Mouse (Mus musculus) kidney, embryonic 14.5 days (tissue): Measurements from ENCODE around the gene Gabbr2. TPM values are rescaled to one million over a fixed set of nuclear protein-coding genes. Genes with fewer than 3 reads are reported as not detected.
A peak's percentile ranks its signal among the peaks of the same experiment; 100 is the strongest.

Experiments
- ATAC-seq: fragments of 200-750 bp; cut with Nextera tagmentation; 2 replicates; pipeline ENCODE4 v1.8.0; 2017; ENCODE audit warnings: moderate number of reproducible peaks, mild to moderate bottlenecking, moderate TSS enrichment, moderate library complexity; ENCODE audit not compliant: low FRiP score, low TSS enrichment
- H3K27ac ChIP-seq: fragments of 300-500 bp; sonication (generic); 2 replicates; pipeline ENCODE4 v1.5.1; 2014; ENCODE audit warnings: low read depth, mild to moderate bottlenecking, low read length, moderate library complexity, mixed read lengths
- H3K27me3 ChIP-seq: fragments of 300-500 bp; sonication (generic); 2 replicates; pipeline ENCODE4 v1.6.1; 2014; ENCODE audit warnings: mild to moderate bottlenecking, low read length; ENCODE audit not compliant: control insufficient read depth, insufficient read depth
- H3K36me3 ChIP-seq: fragments of 300-500 bp; sonication (generic); 2 replicates; pipeline ENCODE4 v1.6.1; 2014; ENCODE audit warnings: low read length, mixed read lengths; ENCODE audit not compliant: control insufficient read depth, insufficient read depth
- H3K4me1 ChIP-seq: fragments of 300-500 bp; sonication (generic); 2 replicates; pipeline ENCODE4 v1.6.1; 2014; ENCODE audit warnings: low read length, mixed read lengths; ENCODE audit not compliant: control insufficient read depth, insufficient read depth
- H3K4me2 ChIP-seq: fragments of 300-500 bp; sonication (generic); replicated peaks from 2 replicates; pipeline ENCODE4 v1.6.1; 2014; ENCODE audit warnings: low read depth, mild to moderate bottlenecking, low read length
- H3K4me3 ChIP-seq: fragments of 300-500 bp; sonication (generic); 2 replicates; pipeline ENCODE4 v1.5.1; 2014; ENCODE audit warnings: mild to moderate bottlenecking, low read length
- H3K9ac ChIP-seq: fragments of 300-500 bp; sonication (generic); 2 replicates; pipeline ENCODE4 v1.6.1; 2014; ENCODE audit warnings: low read depth, mild to moderate bottlenecking, low read length, moderate library complexity
- H3K9me3 ChIP-seq: fragments of 300-500 bp; sonication (generic); 2 replicates; pipeline ENCODE4 v1.6.1; 2016; ENCODE audit warnings: low read length; ENCODE audit not compliant: control insufficient read depth
- WGBS: fragments of 180-500 bp; shearing (Covaris S2); extraction: QIAGEN DNeasy Blood & Tissue Kit; methylation state at CpG from one replicate; pipeline ENCODE4 v1.1.7; 2014; 5-methylcytosine and 5-hydroxymethylcytosine counted together
- polyA plus RNA-seq: library from polyadenylated mRNA; unstranded; fragments of >200 nt; fragmentation: Nextera tagmentation; extraction: Ambion mirVana; gene quantifications from 2 replicates; pipeline ENCODE4 v1.2.1, GENCODE M21; 2014

Gene Gabbr2
- polyA plus RNA-seq, result 0.06 and 0.43 TPM in 2 replicates

GRCm38 (mm10) chr4:46991016-46991958 is at the start of gene Gabbr2:
Gene Gabbr2, minus strand, starts transcription at chr4:46991873.
- H3K9ac ChIP-seq, result peak within 1 kb of the TSS; percentile 12; the same call in 1 of the 2 replicates
- under 1% methylated on average over 61 of the region's 134 CpGs for WGBS

DNA sequence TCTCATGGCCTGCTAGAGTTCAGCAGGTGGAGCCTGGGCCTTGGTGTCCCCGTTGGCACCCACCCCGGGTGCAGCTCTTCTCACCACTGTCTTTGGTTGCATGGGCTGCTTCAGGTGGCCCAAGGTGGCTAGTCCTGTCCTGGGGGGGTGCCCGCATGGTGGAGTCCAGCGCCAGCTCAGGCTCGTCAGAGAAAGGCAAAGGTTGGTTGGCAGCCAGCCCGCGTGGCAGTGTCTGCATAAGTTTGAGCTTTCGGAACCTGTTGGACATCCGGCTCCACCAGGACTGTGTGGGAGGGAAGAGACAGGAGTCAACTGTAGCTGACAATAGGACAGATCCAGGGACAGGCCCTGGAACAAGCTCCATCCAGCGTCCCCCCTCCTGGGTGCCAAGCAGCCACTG is 47.9 kb upstream of the Gabbr2 start:
- ATAC-seq, result no peak
- no peaks in the 10 kb centered on the region for H3K27me3 ChIP-seq
- peaks cover 21% of the 10 kb centered on the region for H3K36me3 ChIP-seq

More at GRCm38 (mm10) chr4:46991016-46991958, at the start of gene Gabbr2:
- no peak within 1 kb of the TSS for H3K27ac ChIP-seq
- H3K36me3 ChIP-seq, result no peaks in the 10 kb centered on the region
- H3K4me3 ChIP-seq, result peak within 1 kb of the TSS; percentile 43
- 0 out of 2 replicates have a peak, but pooled peaks have one; percentile 28 for ATAC-seq
- H3K4me2 ChIP-seq, result peak within 1 kb of the TSS; percentile 95
- H3K9me3 ChIP-seq, result no peaks in the 10 kb centered on the region
- no peaks in the 10 kb centered on the region for H3K4me1 ChIP-seq
- peaks cover 58% of the 10 kb centered on the region for H3K27me3 ChIP-seq

DNA sequence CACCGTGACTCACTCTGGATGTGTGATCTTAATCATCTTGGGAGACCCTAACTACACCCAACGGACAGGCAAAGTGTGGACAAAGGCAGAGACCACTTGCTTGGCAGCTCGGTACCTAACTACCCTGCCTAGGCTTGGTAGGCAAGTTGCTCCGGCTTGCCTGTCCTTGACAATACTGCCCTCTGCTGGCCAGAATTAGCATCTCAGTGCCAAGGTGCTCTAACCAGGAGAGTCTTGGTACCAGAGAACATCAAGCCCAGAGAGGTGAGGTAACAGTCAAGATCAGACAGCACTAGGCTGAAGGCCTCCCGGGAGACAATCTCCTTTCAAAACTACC is 45.6 kb upstream of the Gabbr2 start:
- Histone ChIP-seq H3K4me1 (peaks cover 16% of the 10 kb centered on the region; the same call in 1 of the 2 replicates), H3K27ac (no peak overlapping the region), H3K36me3 (peaks cover 17% of the 10 kb centered on the region), H3K9me3 (no peaks in the 10 kb centered on the region), H3K27me3 (no peaks in the 10 kb centered on the region), H3K9ac (no peak overlapping the region), H3K4me3 (no peak overlapping the region), H3K4me2 (no peak overlapping the region)
- ATAC-seq, result peak; percentile 17; the same call in 1 of the 2 replicates
- WGBS, result 19% methylated on average over 5 of the region's 5 CpGs

More for the DNA sequence above, 47.9 kb upstream of the Gabbr2 start:
- Histone ChIP-seq H3K4me2 (no peak overlapping the region), H3K9me3 (no peaks in the 10 kb centered on the region), H3K4me3 (no peak overlapping the region), H3K27ac (no peak overlapping the region), H3K9ac (no peak overlapping the region), H3K4me1 (peaks cover 16% of the 10 kb centered on the region; the same call in 1 of the 2 replicates)
- WGBS, result 88% methylated on average over 10 of the region's 10 CpGs

- 31% methylated on average over 13 of the region's 13 CpGs for WGBS
- H3K4me1 ChIP-seq, result peaks cover 16% of the 10 kb centered on the region; the same call in 1 of the 2 replicates
- no peak overlapping the region for H3K4me3 ChIP-seq
- no peak overlapping the region for H3K4me2 ChIP-seq
- ATAC-seq, result peak; percentile 50; the same call in 1 of the 2 replicates
- no peak overlapping the region for H3K27ac ChIP-seq
- peaks cover 17% of the 10 kb centered on the region for H3K36me3 ChIP-seq
- no peaks in the 10 kb centered on the region for H3K9me3 ChIP-seq
- H3K9ac ChIP-seq, result no peak overlapping the region
- no peaks in the 10 kb centered on the region for H3K27me3 ChIP-seq
Observed at GRCm38 (mm10) chr4:47036486-47037320, 45.0 kb upstream of the Gabbr2 start.

GRCm38 (mm10) chr4:47035536-47035935 is 43.9 kb upstream of the Gabbr2 start:
- Histone ChIP-seq H3K9me3 (no peaks in the 10 kb centered on the region), H3K9ac (no peak overlapping the region), H3K27ac (no peak overlapping the region), H3K4me3 (no peak overlapping the region), H3K27me3 (no peaks in the 10 kb centered on the region), H3K4me1 (peaks cover 16% of the 10 kb centered on the region; the same call in 1 of the 2 replicates), H3K36me3 (peaks cover 17% of the 10 kb centered on the region), H3K4me2 (no peak overlapping the region)
- 69% methylated on average over 14 of the region's 14 CpGs for WGBS
- ATAC-seq, result peak; percentile 46

DNA sequence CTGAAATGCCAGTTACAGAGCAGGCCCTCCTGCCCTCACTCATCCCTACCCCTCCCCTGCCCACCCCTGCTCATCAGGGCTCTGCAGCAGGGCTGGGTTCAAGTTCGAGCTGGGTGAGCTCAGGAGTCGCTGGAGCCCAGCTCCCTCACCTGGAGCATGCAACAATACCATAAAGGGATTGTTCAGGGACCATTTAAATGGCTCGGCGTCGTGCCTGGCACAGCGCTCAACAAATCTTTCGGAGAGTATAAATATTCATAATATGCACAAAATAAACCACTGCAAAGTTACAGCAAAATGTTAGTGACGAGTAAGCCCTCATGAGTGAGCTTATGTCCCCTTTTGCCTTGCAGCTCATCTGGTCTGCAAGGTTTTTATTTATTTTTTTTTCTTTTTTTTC is 40.5 kb upstream of the Gabbr2 start:
- H3K9ac ChIP-seq, result no peak overlapping the region
- no peak overlapping the region for H3K4me2 ChIP-seq
- H3K9me3 ChIP-seq, result no peaks in the 10 kb centered on the region
- H3K4me1 ChIP-seq, result peaks cover 16% of the 10 kb centered on the region; the same call in 1 of the 2 replicates
- H3K27ac ChIP-seq, result no peak overlapping the region
- 91% methylated on average over 8 of the region's 8 CpGs for WGBS
- no peaks in the 10 kb centered on the region for H3K27me3 ChIP-seq
- no peak overlapping the region for H3K4me3 ChIP-seq
- no peak for ATAC-seq
- H3K36me3 ChIP-seq, result peaks cover 2% of the 10 kb centered on the region; the same call in 1 of the 2 replicates

DNA sequence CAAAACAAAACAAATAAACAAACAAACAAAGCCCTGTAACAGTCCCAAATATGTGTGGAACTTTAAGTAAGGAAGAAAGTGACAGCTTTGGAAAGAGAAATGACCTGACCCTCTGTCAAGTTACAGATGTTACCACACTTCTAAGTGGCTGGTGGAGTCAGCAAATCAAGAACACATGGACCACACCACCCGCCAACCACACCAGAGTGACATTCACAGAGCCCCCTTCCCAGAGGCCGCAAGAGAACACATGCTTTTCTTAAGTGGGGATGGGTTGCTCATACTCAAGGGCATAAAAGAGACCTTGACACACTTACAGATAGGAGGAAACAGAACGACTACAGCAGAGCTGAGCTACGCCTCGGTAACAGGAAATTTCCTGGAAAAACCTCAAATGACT is 37.1 kb upstream of the Gabbr2 start:
- no peaks in the 10 kb centered on the region for H3K4me1 ChIP-seq
- H3K36me3 ChIP-seq, result peaks cover 5% of the 10 kb centered on the region; the same call in 1 of the 2 replicates
- no peak for ATAC-seq
- no peak overlapping the region for H3K4me2 ChIP-seq
- H3K27me3 ChIP-seq, result no peaks in the 10 kb centered on the region
- H3K27ac ChIP-seq, result no peak overlapping the region
- no peak overlapping the region for H3K9ac ChIP-seq
- no peak overlapping the region for H3K4me3 ChIP-seq
- H3K9me3 ChIP-seq, result no peaks in the 10 kb centered on the region
- WGBS, result 83% methylated on average over 5 of the region's 5 CpGs

GRCm38 (mm10) chr4:47023949-47024348 is 32.3 kb upstream of the Gabbr2 start:
- H3K27ac ChIP-seq, result no peak overlapping the region
- no peak for ATAC-seq
- no peaks in the 10 kb centered on the region for H3K27me3 ChIP-seq
- peaks cover 5% of the 10 kb centered on the region; the same call in 1 of the 2 replicates for H3K36me3 ChIP-seq
- WGBS, result 78% methylated on average over 6 of the region's 6 CpGs
- H3K9ac ChIP-seq, result no peak overlapping the region
- no peak overlapping the region for H3K4me3 ChIP-seq
- no peaks in the 10 kb centered on the region for H3K4me1 ChIP-seq
- H3K9me3 ChIP-seq, result no peaks in the 10 kb centered on the region
- H3K4me2 ChIP-seq, result no peak overlapping the region
